Mouse (Mus musculus): ENCODE data around the gene Rcn1. TPM values are rescaled to one million over a fixed set of nuclear protein-coding genes. Genes with fewer than 3 reads are reported as not detected.

Gene Rcn1
- polyA plus RNA-seq (2012; rRNA removed), result 7.4 and 8.4 TPM in 2 replicates

DNA sequence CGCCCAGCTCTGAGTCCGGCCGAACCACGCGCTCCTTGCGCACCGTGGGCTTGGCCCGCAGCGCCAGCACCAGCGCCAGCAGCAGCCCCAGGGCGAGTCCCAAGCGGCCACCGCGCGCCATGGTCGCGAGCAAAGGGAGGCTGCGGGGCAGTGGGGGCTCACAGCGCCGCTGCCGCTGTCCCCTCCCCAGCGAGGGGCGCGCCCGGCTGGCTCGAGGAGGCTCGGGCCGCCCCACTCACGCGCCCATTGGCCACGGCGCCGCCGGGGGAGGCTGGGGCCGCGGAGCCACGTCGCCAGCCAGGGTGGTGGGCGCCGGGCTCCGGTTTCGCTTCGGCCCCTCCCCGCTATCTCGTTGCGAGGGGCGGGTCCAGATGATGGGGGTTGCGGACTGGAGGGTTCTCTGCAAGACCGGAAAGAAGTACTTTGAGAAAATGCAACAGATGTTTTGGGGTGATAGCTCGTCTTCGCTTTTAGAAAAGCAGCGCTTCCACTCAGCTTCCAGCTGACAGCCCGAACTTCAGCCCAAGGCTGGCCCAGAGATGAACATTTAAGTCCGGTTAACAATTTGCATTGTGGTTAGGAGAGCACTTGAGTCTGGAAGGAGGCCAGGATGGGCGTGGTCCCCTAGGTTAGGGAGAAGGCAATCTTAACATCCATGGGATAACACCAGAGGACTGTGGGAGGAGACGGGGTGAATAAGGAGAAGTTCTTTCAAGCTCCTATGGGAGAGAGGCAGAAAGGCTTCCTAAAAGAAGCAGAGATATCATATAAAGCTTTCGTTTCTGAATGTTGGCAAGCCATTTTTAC, at the start of gene Rcn1:
Rcn1 (minus strand) TSS at position 235 of the 807 bp plus-strand sequence.
- Histone ChIP-seq H3K4me1 (replicated peaks; ENCODE audit: control insufficient read depth, insufficient read depth, low read length) (peaks cover 12% of the 10 kb centered on the region), H3K36me3 (ENCODE audit: control insufficient read depth, insufficient read depth, low read length) (no peaks in the 10 kb centered on the region), H3K27ac (ENCODE audit: control insufficient read depth, insufficient read depth, low read length) (peak within 1 kb of the TSS; percentile 26; the same call in 1 of the 2 replicates), H3K27me3 (ENCODE audit: control insufficient read depth, insufficient read depth, low read length) (no peaks in the 10 kb centered on the region), H3K4me3 (ENCODE audit: control insufficient read depth, insufficient read depth, low read length) (peak within 1 kb of the TSS; percentile 76)
- TF ChIP-seq POLR2A (IDR thresholded peaks at IDR 0.05; ENCODE audit: control insufficient read depth, extremely low read depth, insufficient read depth, low read length, poor library complexity), result peak; percentile 52; the same call in 1 of the 2 replicates
- no peak for TF ChIP-seq CTCF (IDR thresholded peaks at IDR 0.05; ENCODE audit: borderline replicate concordance, control insufficient read depth, extremely low read depth, insufficient read depth, low read length, poor library complexity)
- peak; percentile 74 for DNase-seq
- WGBS, result under 1% methylated on average over 57 of the region's 57 CpGs

DNA sequence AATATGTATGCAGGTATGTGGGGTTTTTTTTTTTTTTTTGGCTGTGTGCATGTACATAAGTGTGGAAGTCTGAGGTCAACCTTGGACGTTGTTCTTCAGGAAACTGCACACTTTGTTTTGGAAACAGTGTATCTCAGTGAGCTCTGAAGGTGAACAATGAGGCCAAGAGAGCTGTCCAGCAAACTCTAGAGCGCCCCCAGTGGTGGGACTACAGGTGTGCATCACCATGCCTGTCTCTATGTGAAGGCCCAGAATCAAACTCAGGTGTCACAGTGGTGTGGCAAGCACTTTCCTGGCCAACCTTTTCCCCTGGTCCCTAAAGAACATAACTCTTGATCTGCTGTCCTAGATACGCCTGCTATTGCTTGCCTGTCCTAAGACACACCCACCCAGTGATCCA, 45.0 kb upstream of the Rcn1 start:
- 45% methylated on average over 3 of the region's 3 CpGs for WGBS
- TF ChIP-seq CTCF (IDR thresholded peaks at IDR 0.05; ENCODE audit: borderline replicate concordance, control insufficient read depth, extremely low read depth, insufficient read depth, low read length, poor library complexity) (no peak), POLR2A (IDR thresholded peaks at IDR 0.05; ENCODE audit: control insufficient read depth, extremely low read depth, insufficient read depth, low read length, poor library complexity) (no peak)
- Histone ChIP-seq H3K27ac (ENCODE audit: control insufficient read depth, insufficient read depth, low read length) (no peak overlapping the region), H3K4me3 (ENCODE audit: control insufficient read depth, insufficient read depth, low read length) (no peak overlapping the region), H3K4me1 (replicated peaks; ENCODE audit: control insufficient read depth, insufficient read depth, low read length) (no peaks in the 10 kb centered on the region), H3K36me3 (ENCODE audit: control insufficient read depth, insufficient read depth, low read length) (no peaks in the 10 kb centered on the region), H3K27me3 (ENCODE audit: control insufficient read depth, insufficient read depth, low read length) (no peaks in the 10 kb centered on the region)
- DNase-seq, result peak; percentile 21

DNA sequence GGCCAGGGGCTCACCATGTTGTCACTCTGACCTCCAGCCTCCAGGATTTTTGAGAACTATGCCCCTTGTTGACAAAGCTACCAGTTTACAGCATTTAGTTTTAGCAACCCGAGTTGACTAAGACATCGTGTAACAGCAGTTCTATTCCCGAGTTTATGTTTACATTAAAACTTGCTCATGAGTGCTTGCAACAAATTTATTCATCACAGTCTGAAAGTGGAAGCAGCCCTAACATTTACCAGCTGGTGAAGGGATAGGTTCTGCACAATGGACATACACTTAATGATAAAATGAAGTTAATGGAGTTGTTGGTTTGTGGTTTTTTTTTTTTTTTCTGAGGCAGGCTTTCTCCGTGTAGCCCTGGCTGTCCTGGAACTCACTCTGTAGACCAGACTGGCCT, 39.9 kb upstream of the Rcn1 start:
- H3K27me3 ChIP-seq (ENCODE audit: control insufficient read depth, insufficient read depth, low read length), result no peaks in the 10 kb centered on the region

DNA sequence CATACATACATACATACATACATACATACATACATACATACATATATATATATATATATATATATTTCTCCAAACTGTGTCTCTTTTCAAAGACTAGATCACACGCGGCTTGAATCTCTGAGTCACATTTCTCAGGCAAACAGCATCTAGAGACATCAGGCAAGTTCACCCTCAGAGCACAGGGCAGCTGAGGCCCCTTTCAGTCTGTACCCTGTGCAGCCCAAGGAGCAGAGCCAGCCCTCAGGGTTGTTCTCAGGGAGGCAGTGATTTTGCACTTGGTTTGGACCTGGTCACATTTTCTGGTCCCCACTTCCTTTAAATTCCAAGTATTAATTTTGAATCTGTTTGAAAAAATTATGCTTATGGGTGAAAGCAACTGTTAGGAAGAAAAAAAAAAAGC, 39.4 kb upstream of the Rcn1 start:
- 88% methylated on average over 2 of the region's 2 CpGs for WGBS

More for the DNA sequence above, 39.9 kb upstream of the Rcn1 start:
- 70% methylated on average over 4 of the region's 4 CpGs for WGBS
- Histone ChIP-seq H3K27ac (ENCODE audit: control insufficient read depth, insufficient read depth, low read length) (no peak overlapping the region), H3K4me3 (ENCODE audit: control insufficient read depth, insufficient read depth, low read length) (no peak overlapping the region), H3K4me1 (replicated peaks; ENCODE audit: control insufficient read depth, insufficient read depth, low read length) (no peaks in the 10 kb centered on the region), H3K36me3 (ENCODE audit: control insufficient read depth, insufficient read depth, low read length) (no peaks in the 10 kb centered on the region)
- DNase-seq, result no peak
- TF ChIP-seq CTCF (IDR thresholded peaks at IDR 0.05; ENCODE audit: borderline replicate concordance, control insufficient read depth, extremely low read depth, insufficient read depth, low read length, poor library complexity), result no peak
- TF ChIP-seq POLR2A (IDR thresholded peaks at IDR 0.05; ENCODE audit: control insufficient read depth, extremely low read depth, insufficient read depth, low read length, poor library complexity), result no peak

DNA sequence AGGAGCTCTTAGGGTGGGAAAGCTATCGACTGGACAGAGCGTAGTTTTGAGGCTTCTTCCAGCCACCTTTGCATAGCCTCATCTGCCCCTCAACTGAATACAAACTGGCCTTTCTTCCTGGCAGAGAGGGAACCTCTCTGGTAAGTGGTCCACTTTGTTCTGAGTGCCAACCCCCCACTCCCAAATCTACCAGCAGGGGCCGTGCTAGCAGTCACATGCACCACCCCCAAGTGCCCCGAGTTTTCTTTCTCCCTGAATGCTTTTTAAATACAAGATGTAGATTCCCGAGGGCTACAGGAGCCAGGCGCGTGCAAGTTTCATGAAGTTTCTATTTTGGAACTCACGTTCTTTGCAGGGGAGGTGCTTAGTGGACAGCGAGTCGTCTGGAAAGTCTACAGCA, 33.8 kb upstream of the Rcn1 start:
- H3K4me1 ChIP-seq (replicated peaks; ENCODE audit: control insufficient read depth, insufficient read depth, low read length), result no peaks in the 10 kb centered on the region; the same call in 1 of the 2 replicates
- no peak overlapping the region for H3K27ac ChIP-seq (ENCODE audit: control insufficient read depth, insufficient read depth, low read length)
- no peaks in the 10 kb centered on the region for H3K36me3 ChIP-seq (ENCODE audit: control insufficient read depth, insufficient read depth, low read length)
- no peak overlapping the region for H3K4me3 ChIP-seq (ENCODE audit: control insufficient read depth, insufficient read depth, low read length)
- no peak for DNase-seq
- WGBS, result 31% methylated on average over 10 of the region's 10 CpGs
- H3K27me3 ChIP-seq (ENCODE audit: control insufficient read depth, insufficient read depth, low read length), result no peaks in the 10 kb centered on the region
- no peak for TF ChIP-seq POLR2A (IDR thresholded peaks at IDR 0.05; ENCODE audit: control insufficient read depth, extremely low read depth, insufficient read depth, low read length, poor library complexity)
- no peak for TF ChIP-seq CTCF (IDR thresholded peaks at IDR 0.05; ENCODE audit: borderline replicate concordance, control insufficient read depth, extremely low read depth, insufficient read depth, low read length, poor library complexity)

More for the DNA sequence above, 39.4 kb upstream of the Rcn1 start:
- no peak overlapping the region for H3K27ac ChIP-seq (ENCODE audit: control insufficient read depth, insufficient read depth, low read length)
- no peak for TF ChIP-seq POLR2A (IDR thresholded peaks at IDR 0.05; ENCODE audit: control insufficient read depth, extremely low read depth, insufficient read depth, low read length, poor library complexity)
- TF ChIP-seq CTCF (IDR thresholded peaks at IDR 0.05; ENCODE audit: borderline replicate concordance, control insufficient read depth, extremely low read depth, insufficient read depth, low read length, poor library complexity), result no peak
- H3K4me1 ChIP-seq (replicated peaks; ENCODE audit: control insufficient read depth, insufficient read depth, low read length), result no peaks in the 10 kb centered on the region
- H3K27me3 ChIP-seq (ENCODE audit: control insufficient read depth, insufficient read depth, low read length), result no peaks in the 10 kb centered on the region
- H3K4me3 ChIP-seq (ENCODE audit: control insufficient read depth, insufficient read depth, low read length), result no peak overlapping the region
- no peak for DNase-seq
- no peaks in the 10 kb centered on the region for H3K36me3 ChIP-seq (ENCODE audit: control insufficient read depth, insufficient read depth, low read length)

DNA sequence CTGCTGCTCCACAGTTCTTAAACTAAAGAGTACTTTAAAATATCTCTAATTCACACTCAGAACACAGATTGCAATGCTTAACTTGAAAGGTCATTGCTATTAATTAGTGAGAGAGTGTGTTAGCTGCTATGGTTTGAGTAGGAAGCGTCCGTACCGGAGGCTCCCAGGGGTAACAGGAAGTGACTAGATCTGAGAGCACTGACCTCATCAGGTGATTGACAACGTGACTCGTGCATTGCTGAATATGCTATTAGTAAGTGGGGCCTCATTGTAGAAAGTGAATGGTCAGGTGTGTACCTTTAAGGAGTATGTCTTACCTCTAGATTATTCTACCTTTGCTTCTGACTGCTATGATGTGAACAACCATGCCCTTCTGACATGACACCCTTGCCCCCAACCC, 31.3 kb upstream of the Rcn1 start:
- no peak overlapping the region for H3K4me3 ChIP-seq (ENCODE audit: control insufficient read depth, insufficient read depth, low read length)
- H3K27me3 ChIP-seq (ENCODE audit: control insufficient read depth, insufficient read depth, low read length), result no peaks in the 10 kb centered on the region
- H3K4me1 ChIP-seq (replicated peaks; ENCODE audit: control insufficient read depth, insufficient read depth, low read length), result no peaks in the 10 kb centered on the region; the same call in 1 of the 2 replicates
- no peak overlapping the region for H3K27ac ChIP-seq (ENCODE audit: control insufficient read depth, insufficient read depth, low read length)
- TF ChIP-seq POLR2A (IDR thresholded peaks at IDR 0.05; ENCODE audit: control insufficient read depth, extremely low read depth, insufficient read depth, low read length, poor library complexity) (no peak), CTCF (IDR thresholded peaks at IDR 0.05; ENCODE audit: borderline replicate concordance, control insufficient read depth, extremely low read depth, insufficient read depth, low read length, poor library complexity) (no peak)
- no peak for DNase-seq
- WGBS, result 14% methylated on average over 5 of the region's 5 CpGs
- no peaks in the 10 kb centered on the region for H3K36me3 ChIP-seq (ENCODE audit: control insufficient read depth, insufficient read depth, low read length)
